ENCODE assay signal across 8 mouse cellular contexts in the genomic region with DNA sequence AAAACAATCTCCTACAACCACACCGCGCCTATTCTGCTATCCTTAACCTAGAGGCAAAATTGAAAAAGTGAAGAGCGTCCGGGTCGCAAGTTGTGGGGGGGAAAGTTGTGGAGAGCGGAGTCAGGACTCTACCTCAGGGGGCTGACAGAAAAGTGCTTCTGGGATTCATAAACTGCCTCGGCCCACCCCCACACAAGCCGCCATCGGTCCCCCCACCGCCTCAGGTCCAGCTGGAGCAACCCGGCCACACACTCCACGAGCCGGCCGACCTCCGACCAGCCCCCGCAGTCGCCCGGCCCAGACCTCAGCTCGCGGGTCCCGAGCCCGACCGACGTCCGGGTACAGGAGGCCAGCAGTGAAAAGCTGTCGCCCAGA. TPM values are rescaled to one million over a fixed set of nuclear protein-coding genes. Genes with fewer than 3 reads are reported as not detected.
DNase-seq lines count a peak whose midpoint lies in the region; ATAC-seq and TF ChIP-seq lines count a peak whose summit lies in the region.

No protein-coding gene starts in this region.

- peak overlapping the region; percentile 96 for H3K9ac ChIP-seq in liver, embryonic 12.5 days

- H3K4me1 ChIP-seq in thymus, adult 2 months (replicated peaks; ENCODE audit: control insufficient read depth, insufficient read depth, low read length), result no peaks in the 10 kb centered on the region
- peaks cover 24% of the 10 kb centered on the region for H3K4me1 ChIP-seq in liver, embryonic 12.5 days

- H3K9me3 ChIP-seq in liver, embryonic 12.5 days (replicated peaks), result no peaks in the 10 kb centered on the region

- no peak for TF ChIP-seq POLR2A in thymus, adult 2 months (IDR thresholded peaks at IDR 0.05; ENCODE audit: control insufficient read depth, extremely low read depth, insufficient read depth, low read length, poor library complexity)

- peak; percentile 47 for DNase-seq in embryo, embryonic 10.5 days (ENCODE audit: low spot score)
- no peak for DNase-seq in embryo, embryonic 11 days
- DNase-seq in thymus, adult 2 months, result no peak
- DNase-seq in thymus, postnatal 10 days (ENCODE audit: low spot score in 2 of 2), result no peak
- DNase-seq in adrenal gland, adult (ENCODE audit: inconsistent age in 2 of 2, low spot score in 1 of 2), result no peak
- DNase-seq in left cerebral cortex, postnatal 25 days (ENCODE audit: low spot score in 2 of 2), result no peak
- no peak for DNase-seq in gastrocnemius, postnatal 25 days

- TF ChIP-seq CTCF in thymus, adult 2 months (IDR thresholded peaks at IDR 0.05; ENCODE audit: borderline replicate concordance, control insufficient read depth, extremely low read depth, insufficient read depth, low read length, poor library complexity), result no peak

- intact Hi-C loops in left cerebral cortex, postnatal 25 days (cut with DNase I), result loop anchor here (10.0 kb wide), 1 partner anchor 1033 kb away; a partner anchor contains a TSS

- peak overlapping the region; percentile 80 for H3K4me2 ChIP-seq in liver, embryonic 12.5 days

- no peaks in the 10 kb centered on the region for H3K27me3 ChIP-seq in thymus, adult 2 months (ENCODE audit: control insufficient read depth, insufficient read depth, low read length)
- no peaks in the 10 kb centered on the region for H3K27me3 ChIP-seq in liver, embryonic 12.5 days (replicated peaks)

- H3K4me3 ChIP-seq in thymus, adult 2 months (ENCODE audit: control insufficient read depth, insufficient read depth, low read length), result peak overlapping the region; percentile 86
- H3K4me3 ChIP-seq in liver, embryonic 12.5 days, result peak overlapping the region; percentile 95

- no peaks in the 10 kb centered on the region for H3K36me3 ChIP-seq in thymus, adult 2 months (ENCODE audit: control insufficient read depth, insufficient read depth, low read length)
- H3K36me3 ChIP-seq in liver, embryonic 12.5 days, result 0 out of 2 replicates have a peak, but pooled peaks cover under 1% of the 10 kb centered on the region

- 0% methylated on average over 26 of the region's 26 CpGs for WGBS in thymus, adult 2 months
- WGBS in liver, embryonic 12.5 days (ENCODE audit: insufficient replicate concordance), result under 1% methylated on average over 22 of the region's 26 CpGs

- no peak overlapping the region for H3K27ac ChIP-seq in thymus, adult 2 months (ENCODE audit: control insufficient read depth, insufficient read depth, low read length)
- H3K27ac ChIP-seq in liver, embryonic 12.5 days, result peak overlapping the region; percentile 96

- peak; percentile 50 for ATAC-seq in liver, embryonic 12.5 days

RNA-seq across cellular contexts. Expression of a gene that starts 0.4 kb away (rescaled TPM):
- polyA plus RNA-seq in thymus, adult 2 months (2012; rRNA removed), result 7.7 and 10.2 TPM in 2 replicates
- 21.3 and 23.5 TPM in 2 replicates for polyA plus RNA-seq in liver, embryonic 12.5 days (2016; fragmentation: Nextera tagmentation; extraction: Ambion mirVana)
- total RNA-seq in left cerebral cortex, postnatal 25 days (2021), result 10 to 100 TPM; 12.5 to 13.2 TPM
- total RNA-seq in gastrocnemius, postnatal 25 days (2021), result 1 to 10 TPM; 8.4 to 9.9 TPM

RNA-seq across cellular contexts. Expression of a gene that starts 0.5 kb away (rescaled TPM):
- polyA plus RNA-seq in thymus, adult 2 months (2012; rRNA removed), result 21.8 and 22.9 TPM in 2 replicates
- 29.7 and 31.6 TPM in 2 replicates for polyA plus RNA-seq in liver, embryonic 12.5 days (2016; fragmentation: Nextera tagmentation; extraction: Ambion mirVana)
- 10 to 100 TPM; 27.3 to 32.5 TPM for total RNA-seq in left cerebral cortex, postnatal 25 days (2021)
- 10 to 100 TPM; 12.8 to 12.9 TPM for total RNA-seq in gastrocnemius, postnatal 25 days (2021)
